Mouse (Mus musculus): ENCODE data around the gene Fis1.
A peak's percentile ranks its signal among the peaks of the same experiment; 100 is the strongest.
"Not testable (repeated sequence)": the region's sequence is repeated elsewhere in the genome, so short reads cannot be mapped to it uniquely, and the experiment has no call there.

Fis1 gene

DNA sequence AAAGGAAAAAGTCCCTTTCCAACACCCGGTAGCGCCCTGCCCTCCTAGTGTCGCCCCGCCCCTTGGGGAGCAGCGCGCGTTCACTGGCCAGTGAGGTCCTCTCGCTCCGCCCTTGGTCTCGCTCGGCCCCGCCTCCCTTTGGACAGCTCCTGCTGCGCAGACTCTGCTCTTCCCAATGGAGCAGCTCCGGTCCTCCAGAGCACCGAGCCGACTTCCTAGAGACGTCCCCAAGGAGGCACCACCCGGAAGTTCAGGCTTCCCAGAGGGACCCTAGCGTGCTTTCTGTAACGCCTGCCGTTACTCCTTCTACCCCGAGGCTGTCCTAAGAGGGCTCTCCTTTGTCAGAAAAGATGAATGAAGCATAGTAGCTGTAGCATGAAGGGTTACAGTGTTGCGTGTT lies at the start of gene Fis1:
Fis1 (plus strand) TSS at position 261 of the 400 bp plus-strand sequence.
- peak; percentile 95 to 97 for DNase-seq (ENCODE audit: low spot score in 2 of 2)

DNA sequence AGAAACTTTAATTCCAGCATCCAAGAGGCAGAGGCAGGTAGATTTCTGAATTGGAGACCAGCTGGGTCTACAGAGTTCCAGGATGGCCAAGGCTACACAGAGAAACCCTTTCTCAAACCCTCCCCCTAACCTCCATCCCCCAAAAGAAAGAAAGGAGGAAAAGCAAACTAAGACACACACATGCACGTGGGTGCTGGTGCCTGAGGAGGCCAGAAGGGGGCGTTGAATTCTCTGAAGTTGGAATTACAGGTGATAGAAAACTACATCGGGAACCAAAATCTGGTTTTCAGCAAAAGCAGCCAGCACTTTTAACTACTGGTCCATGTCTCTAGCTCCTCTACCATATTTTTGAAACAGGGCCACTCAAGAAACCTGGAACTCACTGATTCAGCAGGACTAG lies 48.5 kb upstream of the Fis1 start:
- DNase-seq (ENCODE audit: low spot score in 2 of 2): no peak

DNA sequence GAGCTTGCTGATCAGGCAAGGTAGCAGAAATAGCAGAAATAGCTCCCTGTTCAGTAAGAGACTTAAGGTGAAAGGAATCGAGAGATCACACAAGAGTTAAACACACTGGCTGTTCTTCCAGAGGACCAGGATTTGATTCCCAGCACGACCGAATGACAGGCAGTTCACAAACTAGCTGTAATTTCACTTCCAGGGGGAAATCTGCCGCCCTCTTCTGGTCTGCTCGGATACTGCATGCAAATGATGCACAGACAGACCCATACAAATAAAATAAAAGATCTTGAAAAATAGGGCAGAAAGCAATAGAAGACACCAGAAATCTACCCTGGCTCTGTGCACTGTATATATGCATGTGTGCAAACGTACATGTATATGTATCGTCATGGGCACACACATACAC lies 47.4 kb upstream of the Fis1 start:
- no peak for DNase-seq (ENCODE audit: low spot score in 2 of 2)

DNA sequence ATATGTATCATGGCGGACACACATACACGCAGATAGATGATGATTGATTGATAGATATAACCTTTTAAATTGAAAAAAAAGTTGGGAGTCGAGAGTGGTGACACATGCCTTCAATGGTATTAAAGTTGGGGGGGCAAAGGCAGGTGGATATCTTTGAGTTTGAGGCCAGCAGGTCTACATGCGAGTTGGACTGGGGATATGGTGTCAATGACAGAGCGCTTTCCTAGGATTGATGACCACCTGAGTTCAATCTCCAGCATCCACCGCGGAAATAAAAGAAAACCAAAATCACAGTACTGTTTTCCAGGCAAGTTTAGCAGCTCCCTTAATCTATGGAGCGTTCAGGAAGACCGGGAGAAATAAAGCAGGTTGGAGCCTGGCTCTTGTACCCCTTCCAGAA lies 45.5 kb upstream of the Fis1 start:
- no peak for DNase-seq (ENCODE audit: low spot score in 2 of 2)

DNA sequence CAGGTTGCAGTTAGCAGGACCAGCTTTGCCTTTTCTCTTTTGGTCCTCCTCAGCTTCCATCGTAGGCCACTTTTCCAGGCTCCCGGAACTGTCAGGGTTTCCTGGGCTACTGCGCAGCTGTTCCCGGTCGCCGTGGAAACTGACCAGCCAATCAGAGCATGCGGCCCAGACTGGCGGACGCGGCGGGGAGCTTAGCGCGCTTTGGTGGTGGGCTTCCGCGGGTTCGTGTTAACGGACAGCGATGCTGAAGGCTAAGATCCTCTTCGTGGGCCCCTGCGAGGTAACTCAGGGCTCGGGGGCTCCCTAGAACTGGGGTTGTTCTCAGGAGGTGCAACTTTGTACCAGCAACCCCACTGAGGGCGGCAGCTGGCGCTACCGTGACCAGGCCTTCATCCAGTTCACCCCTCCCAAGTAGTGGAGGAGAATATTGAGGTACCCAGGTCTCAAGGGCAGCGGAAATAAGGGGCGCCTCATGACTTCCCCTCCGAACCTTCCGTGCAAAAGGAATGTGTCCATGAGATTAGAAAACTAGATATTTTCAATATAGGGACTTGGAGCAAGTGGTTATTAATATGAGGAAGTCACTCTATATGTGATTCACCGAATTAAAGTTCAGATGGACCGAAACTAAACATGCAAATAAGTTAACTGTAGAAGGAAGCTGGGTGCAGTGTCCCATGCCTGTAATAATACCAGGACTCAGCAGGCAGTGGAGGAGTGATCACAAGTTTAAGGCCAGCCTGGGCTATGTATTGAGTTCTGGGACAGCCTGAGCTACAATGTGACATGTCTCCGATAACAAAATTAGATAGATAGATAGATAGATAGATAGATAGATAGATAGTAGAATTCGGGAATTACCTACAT lies 44.9 kb upstream of the Fis1 start, which contains the start of gene Ift22:
Ift22 (plus strand) TSS at position 160 of the 867 bp plus-strand sequence.
- peak; percentile 90 to 92 for DNase-seq (ENCODE audit: low spot score in 2 of 2)

DNA sequence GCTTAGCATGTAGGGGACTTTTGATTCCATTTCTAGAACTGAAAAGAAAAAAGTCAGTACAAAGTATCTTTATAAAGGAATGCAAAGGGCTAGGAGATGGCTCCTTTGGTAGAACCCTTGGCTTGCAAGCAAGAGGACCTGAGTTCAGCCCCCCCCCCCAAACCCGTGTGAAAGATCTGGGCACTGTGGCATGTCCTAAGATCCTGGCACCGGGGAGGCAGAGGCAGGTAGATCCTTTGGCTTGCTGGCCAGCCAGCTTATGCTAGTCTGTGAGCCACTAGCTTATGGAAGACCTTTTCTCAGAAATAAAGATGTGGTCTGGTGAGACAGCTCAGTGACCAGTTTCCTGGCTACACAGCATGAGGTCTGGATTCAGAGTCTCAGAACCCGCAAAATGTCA lies 38.9 kb upstream of the Fis1 start:
- no peak for DNase-seq (ENCODE audit: low spot score in 2 of 2)

DNA sequence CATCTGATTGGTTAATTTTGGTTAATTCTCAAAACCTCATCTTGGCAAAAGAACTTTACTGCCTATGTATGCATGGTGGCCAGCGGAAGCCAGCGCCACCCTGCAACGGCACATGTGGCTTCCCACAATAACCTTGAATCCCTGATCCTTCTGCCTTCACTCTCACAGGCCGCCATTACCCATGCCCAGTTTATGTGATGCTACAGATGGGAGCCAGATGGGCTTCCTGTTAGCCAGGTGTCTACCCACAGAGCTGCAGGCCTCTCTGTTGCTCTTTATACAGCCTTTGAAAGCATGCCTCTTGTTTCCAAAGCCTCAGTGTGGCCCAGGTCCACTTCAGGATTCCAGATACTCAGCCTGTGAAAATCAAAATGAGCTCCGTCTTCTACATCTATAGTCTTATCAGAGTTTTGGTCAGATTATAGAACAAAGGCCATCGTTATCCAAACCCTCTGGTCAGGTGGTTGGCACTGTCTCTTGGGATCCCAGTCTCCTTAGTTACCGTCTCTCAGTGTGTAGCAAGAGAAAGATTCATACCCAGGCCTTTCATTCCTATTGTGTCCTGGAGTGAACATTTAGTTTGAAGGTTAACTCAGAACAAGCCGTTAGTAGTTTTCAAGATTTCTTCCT lies 35.3 kb upstream of the Fis1 start:
- DNase-seq (ENCODE audit: low spot score in 2 of 2): no peak

DNA sequence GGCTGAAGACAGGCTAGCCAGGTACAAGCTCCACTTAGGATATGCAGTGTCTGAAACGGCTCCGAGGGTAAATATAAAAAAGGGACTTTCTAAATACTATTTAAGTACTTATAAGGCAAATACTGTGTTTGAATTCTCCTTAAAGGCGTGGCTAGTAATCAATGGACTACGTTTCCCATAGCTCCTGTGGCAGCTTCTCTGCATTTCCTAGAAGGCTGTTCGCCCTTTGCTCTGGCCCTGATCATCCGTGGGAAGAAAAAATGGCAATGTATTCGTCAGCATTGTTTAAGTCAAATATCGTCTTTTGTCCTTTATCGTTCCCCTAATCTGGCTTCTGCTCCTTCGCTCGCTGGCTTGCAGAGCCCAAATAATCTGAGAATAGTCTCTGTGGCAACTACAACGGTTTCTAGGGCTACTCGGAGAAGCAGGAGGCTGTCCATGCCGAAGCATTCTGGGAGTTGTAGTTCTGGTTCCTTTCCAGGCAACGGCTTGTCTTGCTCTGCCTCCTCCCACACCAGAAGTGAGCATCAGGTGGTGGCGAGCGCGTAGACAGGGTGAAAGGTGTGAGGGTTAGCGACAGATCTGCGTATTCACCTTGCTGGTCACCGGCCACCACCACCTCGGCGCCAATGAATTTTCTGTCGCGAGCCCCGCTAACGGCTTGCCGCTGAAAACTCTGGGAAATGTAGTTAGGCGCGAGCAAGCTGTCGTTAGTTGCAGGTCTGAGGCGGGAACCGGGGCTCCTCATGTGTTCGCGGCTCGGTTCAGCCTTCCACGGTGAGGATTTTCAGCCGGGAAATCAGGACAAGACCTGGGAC lies 34.2 kb upstream of the Fis1 start:
- peak; percentile 66 to 81 for DNase-seq (ENCODE audit: low spot score in 2 of 2)

DNA sequence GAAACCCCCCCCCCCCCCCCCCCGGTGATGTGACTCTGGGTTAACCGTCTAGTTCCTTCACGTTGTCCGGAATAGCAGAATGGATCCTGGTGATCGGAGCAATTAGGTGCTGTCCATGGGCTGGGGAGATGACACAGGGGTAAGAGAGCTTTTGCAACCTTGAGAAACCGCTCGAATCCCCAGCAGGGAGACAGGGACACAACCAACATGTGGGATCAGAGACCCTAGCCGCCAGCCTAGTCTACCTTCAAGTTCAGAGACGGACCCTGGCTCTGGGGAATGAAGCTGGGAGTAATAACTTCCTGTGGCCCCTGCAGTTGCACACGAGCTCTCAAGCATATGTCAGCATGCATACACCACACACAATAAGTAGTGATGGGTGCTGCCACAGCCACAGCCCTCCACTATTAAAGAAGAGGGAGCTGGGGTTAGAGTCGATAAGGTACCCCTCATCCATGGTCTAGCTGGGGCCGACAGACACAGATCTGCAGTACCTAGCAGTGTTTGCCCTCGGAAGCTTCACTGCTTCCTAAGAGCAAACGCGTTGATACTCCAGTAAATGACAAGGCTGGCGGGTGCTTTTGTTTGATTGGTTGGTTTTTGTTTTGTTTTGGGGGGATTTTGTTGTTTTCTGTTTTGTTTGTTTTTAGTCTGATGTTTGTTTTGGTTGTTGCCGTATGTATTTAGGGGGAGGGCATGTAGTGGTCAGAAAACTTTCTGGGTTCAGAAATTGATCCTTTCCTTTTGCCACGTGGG lies 33.4 kb upstream of the Fis1 start:
- no peak for DNase-seq (ENCODE audit: low spot score in 2 of 2)

DNA sequence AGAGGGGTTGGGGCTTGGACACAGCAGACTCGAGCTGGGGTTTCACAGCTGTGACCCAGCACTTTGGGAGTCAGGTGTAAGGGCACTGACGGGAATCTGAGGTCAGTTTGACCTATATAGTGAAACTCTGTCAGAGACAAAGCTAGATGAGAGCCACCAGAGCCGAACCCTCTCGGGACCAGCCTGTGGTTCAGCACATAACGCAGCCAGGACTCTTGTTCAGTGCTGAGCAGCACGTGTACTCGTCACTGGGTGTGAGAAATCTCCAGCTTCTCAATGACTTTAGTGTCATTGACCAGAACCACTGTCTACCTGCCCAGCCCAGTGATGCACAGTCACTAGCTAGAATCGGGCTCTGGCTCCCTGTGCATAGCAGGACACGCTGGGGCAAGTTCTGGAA lies 30.2 kb upstream of the Fis1 start:
- DNase-seq (ENCODE audit: low spot score in 2 of 2): no peak

DNA sequence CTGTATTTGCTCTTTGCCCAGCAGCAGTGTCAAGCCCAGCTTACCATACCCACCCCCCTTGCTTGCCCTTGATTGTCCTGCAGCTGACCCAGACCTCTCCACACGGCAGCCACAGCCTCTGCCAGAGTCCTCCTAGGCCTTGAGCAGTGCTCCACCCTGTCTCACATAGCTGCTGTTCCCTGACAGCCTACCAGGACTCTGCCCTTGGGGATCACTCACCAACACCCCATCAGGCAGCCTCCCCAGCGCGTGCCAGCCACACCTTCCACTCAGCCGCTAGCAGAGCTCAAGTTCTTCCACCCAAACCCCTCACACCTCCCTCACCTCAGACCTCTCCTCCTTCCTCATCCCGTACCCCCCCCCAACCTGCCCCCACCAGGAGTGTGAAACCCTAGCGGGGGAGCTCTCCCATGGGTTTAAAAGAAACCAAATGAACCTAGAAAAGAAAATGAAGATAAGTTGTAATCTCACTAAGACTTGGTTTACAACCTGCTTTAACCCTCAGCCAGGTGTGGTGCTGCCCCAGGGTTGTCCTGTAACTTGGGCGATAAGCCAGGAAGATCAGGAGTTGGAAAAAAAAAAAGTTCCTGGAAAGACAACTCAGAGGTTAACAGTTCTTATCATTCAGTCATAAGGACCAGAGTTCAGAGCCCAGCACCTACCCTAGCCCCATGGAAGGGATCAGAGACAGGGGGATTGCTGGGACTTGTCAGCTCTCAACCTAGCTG lies 29.2 kb upstream of the Fis1 start:
- no peak for DNase-seq (ENCODE audit: low spot score in 2 of 2)

DNA sequence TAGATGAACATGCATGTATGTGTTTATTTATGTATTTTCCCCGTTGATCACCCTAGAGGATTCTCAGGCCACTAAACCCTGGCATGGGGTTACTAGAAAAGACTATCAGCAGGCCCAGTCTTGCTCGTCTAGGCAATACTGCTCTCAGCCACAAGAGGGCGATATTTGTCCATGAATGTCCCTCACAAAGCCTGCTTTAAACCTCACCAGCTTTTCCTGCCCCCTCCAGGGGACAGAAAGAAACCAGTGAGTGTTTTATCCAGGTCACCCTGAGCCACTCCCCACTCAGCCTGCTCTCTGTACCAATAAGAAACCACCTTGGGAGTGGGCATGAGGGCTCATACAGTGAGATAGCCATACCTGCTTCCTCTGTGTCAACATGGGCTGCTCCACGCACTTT lies 24.0 kb upstream of the Fis1 start:
- DNase-seq (ENCODE audit: low spot score in 2 of 2): peak; percentile 68 to 75

DNA sequence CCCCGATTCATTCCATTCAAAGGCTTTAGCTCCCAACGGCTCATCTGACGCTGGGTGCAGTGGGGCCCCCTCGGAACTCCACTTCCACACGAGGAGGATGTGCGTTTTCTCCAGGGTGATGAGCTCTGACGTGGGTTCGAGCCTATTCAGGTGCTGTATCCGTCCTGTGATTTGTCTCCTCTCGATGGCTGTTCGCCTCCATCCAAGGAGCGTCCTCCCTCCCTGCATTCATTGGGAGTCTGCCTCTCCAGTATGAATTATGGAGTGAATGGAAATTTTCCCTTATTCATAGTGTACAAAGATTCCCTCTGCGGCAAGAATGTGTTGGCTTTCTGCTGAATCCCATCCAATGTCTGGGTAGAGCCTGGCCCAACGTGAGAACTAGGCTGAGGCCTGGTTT lies 21.2 kb upstream of the Fis1 start:
- DNase-seq (ENCODE audit: low spot score in 2 of 2): no peak

DNA sequence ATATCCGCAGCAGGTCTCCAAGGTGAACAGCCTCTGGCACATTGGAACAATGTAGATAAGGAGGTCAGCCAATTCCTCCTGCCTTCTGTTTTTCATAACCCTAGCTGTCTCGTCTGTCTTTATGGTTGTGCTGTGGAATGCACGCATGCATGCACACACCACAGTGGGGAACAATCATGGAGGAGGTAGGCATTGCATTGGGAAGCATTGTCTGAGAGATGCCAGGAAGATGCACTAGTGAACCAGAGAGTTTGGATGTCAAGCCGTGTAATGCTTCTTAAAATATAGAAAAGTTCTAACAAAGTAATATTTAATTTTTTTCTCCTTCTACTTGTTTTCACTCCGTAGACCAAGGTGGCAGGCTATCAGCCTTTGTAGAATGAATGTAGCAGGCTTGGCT lies 20.1 kb upstream of the Fis1 start:
- DNase-seq (ENCODE audit: low spot score in 2 of 2): no peak

DNA sequence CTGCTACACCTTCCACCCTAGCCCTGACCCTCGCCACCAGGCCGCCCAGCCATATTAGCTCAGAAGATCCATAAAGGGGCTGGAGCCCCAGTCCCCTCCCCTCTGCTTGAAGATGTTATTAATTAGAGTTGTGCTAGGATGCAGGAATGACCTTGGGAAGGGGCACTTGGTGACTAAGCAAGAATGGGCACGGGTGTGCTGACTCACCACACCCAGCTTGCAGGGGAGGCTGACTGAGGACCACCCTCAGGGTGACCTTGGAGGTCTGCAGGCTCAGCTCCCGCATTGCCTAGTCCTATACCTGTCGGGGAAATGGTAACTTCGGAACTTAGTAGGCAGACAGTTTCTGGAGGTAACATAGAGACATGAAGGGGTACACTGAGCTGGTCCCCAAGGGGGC lies 19.1 kb upstream of the Fis1 start:
- DNase-seq (ENCODE audit: low spot score in 2 of 2): no peak

DNA sequence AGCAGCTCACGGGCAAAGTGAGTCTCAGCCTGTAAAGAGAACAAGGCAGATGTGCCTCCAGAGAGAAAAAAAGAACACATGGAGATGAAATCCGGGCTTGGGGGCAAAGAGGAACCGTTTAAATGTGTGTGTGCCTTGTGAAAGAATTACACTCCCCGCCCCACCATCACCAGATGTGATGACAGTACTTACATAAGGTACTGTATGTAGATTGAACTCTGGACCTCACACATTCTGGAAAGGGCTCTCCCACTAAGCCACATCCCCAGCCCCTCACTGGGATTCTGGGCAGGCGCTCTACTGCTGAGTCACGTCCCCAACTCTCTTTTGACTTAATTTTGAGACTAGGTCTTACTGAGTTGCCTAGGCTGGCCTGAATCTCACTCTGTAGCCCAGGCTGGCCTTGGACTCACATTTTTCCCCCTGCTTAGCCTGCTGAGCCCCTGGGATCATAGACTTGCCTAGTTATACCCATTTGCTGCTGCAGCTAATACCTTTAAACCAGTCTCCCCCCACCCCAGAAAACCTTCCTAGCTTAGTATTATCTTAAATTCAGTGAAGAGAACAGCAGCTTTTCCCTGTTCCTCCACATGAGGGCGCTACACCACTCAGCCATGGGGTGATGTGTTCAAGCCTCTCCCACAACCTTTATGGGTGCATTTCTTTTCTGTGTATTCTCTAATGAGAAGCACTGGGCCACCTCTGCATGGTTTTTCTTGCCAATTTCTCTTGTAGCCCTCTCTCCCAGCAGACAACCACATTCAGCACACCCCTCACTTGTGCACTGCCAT lies 17.0 kb upstream of the Fis1 start:
- no peak for DNase-seq (ENCODE audit: low spot score in 2 of 2)

DNA sequence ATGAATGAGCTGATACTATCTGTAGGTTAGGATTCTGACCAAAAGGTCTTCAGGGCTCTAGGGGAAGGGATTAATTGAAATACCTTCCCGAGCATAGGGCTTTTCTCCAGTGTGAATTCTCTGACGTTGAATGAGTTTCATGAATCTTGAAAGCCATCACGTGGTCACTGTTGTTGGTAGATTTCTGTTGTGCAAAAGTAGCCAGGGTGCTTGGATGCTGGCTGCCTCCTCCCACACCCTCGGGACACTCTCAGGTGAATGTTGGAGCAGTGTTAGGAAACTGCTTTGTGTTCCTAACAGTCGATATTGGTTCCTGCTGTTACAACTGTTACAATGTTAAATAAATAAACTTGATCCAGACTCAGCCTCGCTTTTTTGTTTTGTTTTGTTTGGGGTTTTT lies 16.3 kb upstream of the Fis1 start:
- DNase-seq (ENCODE audit: low spot score in 2 of 2): no peak

DNA sequence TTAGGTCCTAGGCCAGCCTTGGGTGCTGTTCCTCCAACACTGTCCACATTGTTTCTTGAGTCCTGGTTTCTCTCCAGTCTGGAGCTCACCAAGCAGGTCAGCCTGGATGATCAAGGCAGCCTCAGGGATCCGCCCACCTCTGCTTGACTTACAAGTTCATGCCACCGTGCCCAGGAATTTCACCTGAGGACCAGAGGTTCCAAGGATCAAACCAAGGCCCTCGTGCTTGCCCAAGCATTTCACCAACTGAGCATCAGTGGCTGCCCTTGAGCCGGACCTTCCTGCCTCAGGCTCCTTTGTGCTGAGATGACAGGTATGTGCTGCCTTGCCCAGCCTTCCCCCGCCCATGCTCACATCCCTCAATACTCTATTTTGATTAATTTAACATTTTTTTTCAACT lies 15.5 kb upstream of the Fis1 start:
- DNase-seq (ENCODE audit: low spot score in 2 of 2): no peak

DNA sequence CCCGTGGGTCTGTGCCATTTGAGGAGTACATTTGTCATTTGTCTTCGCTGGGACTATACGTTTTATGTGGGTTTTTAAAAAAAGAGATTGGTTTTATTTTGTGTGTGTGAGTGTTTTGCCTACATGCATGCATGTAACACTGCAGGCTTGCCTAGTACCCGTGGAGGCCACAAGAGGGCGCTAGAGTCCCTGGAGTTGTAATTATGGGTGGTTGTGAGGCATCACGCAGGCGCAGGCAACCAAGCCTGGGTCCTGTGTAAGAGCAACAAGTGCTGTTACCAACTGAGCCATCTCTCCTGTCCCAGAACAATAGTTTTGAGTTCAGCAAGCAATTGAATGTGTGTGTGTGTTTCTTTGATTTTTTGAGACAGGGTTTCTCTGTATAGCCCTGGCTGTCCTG lies 13.8 kb upstream of the Fis1 start:
- DNase-seq (ENCODE audit: low spot score in 2 of 2): no peak

DNA sequence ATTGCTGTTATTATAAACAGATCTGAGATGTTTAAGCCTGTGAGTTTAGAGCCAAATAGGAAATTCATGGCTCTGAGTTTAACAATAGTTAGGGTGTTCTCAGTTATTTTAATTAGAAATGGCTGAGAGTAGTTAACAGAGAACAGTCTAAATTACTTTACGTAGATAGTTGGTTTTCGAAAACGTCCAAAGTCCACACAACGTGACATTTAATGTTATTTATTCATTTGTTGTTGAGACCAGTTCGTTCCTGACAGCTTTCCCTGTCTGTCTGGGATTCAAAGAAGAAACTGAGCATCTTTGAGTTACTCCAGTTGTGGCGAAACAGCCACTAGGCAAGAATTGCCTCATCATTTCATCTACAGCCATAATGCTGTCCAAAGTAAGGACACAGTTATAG lies 13.0 kb upstream of the Fis1 start:
- not testable (repeated sequence) for DNase-seq (ENCODE audit: low spot score in 2 of 2)

Data from urinary bladder, postnatal 36 days (tissue).